Mouse (Mus musculus) frontal cortex, adult 2 months (tissue): ENCODE results near the gene Cd19. TPM values are rescaled to one million over a fixed set of nuclear protein-coding genes. Genes with fewer than 3 reads are reported as not detected.
"Not testable (repeated sequence)": the region's sequence is repeated elsewhere in the genome, so short reads cannot be mapped to it uniquely, and the experiment has no call there.

ENCODE experiments used
- DNase-seq, 2 experiments: peaks; one replicate each; pipeline ENCODE4 v3.0.0; 2022; ENCODE audit warnings: low spot score in 1 of 2; ENCODE audit errors: extremely low spot score in 1 of 2
- polyA plus RNA-seq: library from polyadenylated mRNA; depleted of rRNA; stranded (reverse); fragments of >200 nt; gene quantifications from 2 replicates; pipeline ENCODE4 v1.2.3, GENCODE M21; 2012

Gene Cd19
- polyA plus RNA-seq, 1 experiment, result 0.14 TPM

- DNase-seq, result peak in 1 of 2 experiments; percentile 41
These were observed 22.2 kb upstream of the Cd19 start for GRCm38 (mm10) chr7:126436851-126437250.

GRCm38 (mm10) chr7:126435801-126436200 lies 21.1 kb upstream of the Cd19 start:
- DNase-seq, result no peak

- no peak for DNase-seq
These were observed 20.0 kb upstream of the Cd19 start for GRCm38 (mm10) chr7:126434726-126435125.

GRCm38 (mm10) chr7:126430167-126430566 lies 15.5 kb upstream of the Cd19 start:
- DNase-seq, result no peak

GRCm38 (mm10) chr7:126429503-126429898 lies 14.8 kb upstream of the Cd19 start:
- no peak for DNase-seq

GRCm38 (mm10) chr7:126428631-126429502 lies 14.2 kb upstream of the Cd19 start, which contains the start of gene Rabep2:
Rabep2 (plus strand) TSS chr7:126428759.
- DNase-seq, result peak; percentile 75 to 96

- DNase-seq, result no peak
These were observed 13.5 kb upstream of the Cd19 start for GRCm38 (mm10) chr7:126428154-126428553.

GRCm38 (mm10) chr7:126427323-126427860 lies 12.7 kb upstream of the Cd19 start:
- no peak for DNase-seq

- DNase-seq, result no peak
These were observed 9.5 kb upstream of the Cd19 start for GRCm38 (mm10) chr7:126424161-126424560.

GRCm38 (mm10) chr7:126421756-126422155 lies 7.1 kb upstream of the Cd19 start:
- no peak for DNase-seq

GRCm38 (mm10) chr7:126418496-126418895 lies 3.8 kb upstream of the Cd19 start:
- DNase-seq, result no peak

GRCm38 (mm10) chr7:126417606-126418005 lies 2.9 kb upstream of the Cd19 start:
- DNase-seq, result no peak

GRCm38 (mm10) chr7:126417045-126417444 lies 2.4 kb upstream of the Cd19 start:
- DNase-seq, result no peak

GRCm38 (mm10) chr7:126416615-126417014 lies 1.9 kb upstream of the Cd19 start:
- DNase-seq, result no peak

- DNase-seq, result no peak
These were observed 3.6 kb downstream of the Cd19 start for GRCm38 (mm10) chr7:126411061-126411460.

- no peak for DNase-seq
These were observed 6.0 kb downstream of the Cd19 start for GRCm38 (mm10) chr7:126408686-126409085.

- DNase-seq, result not testable (repeated sequence)
These were observed 12.2 kb downstream of the Cd19 start for GRCm38 (mm10) chr7:126402518-126402917.

- peak; percentile 47 to 88 for DNase-seq
These were observed 15.1 kb downstream of the Cd19 start for GRCm38 (mm10) chr7:126399548-126399947.

- no peak for DNase-seq
These were observed 16.9 kb downstream of the Cd19 start for GRCm38 (mm10) chr7:126397822-126398221.

- no peak for DNase-seq
These were observed 17.5 kb downstream of the Cd19 start for GRCm38 (mm10) chr7:126397221-126397620.

GRCm38 (mm10) chr7:126396298-126397119 lies 18.2 kb downstream of the Cd19 start, which contains the start of gene Nfatc2ip:
Nfatc2ip (minus strand) TSS chr7:126396737.
- DNase-seq, result peak; percentile 98 to 100
